Mouse (Mus musculus): ENCODE data around the gene Gm17332. TPM values are rescaled to one million over a fixed set of nuclear protein-coding genes. Genes with fewer than 3 reads are reported as not detected.
"Not testable (repeated sequence)": the region's sequence is repeated elsewhere in the genome, so short reads cannot be mapped to it uniquely, and the experiment has no call there.

The Gm17332 gene
- not detected for total RNA-seq (2021)

DNA sequence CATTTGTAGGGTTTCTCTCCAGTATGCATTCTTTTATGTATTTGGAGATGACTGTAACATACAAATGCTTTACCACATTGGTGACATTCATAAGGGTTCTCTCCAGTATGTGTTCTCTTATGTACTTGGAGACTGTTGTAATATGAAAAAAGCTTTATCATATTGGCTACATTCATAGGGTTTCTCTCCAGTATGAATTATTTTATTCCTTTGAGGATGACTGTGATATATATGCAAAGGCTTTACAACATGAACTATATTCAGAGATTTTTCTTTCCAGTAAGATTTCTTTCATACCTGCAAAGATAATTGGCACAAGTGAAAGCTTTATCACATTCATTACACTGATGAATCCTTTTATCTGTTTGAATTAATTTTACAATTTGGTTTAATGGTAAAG, at the start of gene Gm17332:
Gene Gm17332, minus strand, starts transcription at position 101 of the 400 bp plus-strand sequence.
- no peak for DNase-seq
- intact Hi-C loops (cut with DNase I), result no loop called here

DNA sequence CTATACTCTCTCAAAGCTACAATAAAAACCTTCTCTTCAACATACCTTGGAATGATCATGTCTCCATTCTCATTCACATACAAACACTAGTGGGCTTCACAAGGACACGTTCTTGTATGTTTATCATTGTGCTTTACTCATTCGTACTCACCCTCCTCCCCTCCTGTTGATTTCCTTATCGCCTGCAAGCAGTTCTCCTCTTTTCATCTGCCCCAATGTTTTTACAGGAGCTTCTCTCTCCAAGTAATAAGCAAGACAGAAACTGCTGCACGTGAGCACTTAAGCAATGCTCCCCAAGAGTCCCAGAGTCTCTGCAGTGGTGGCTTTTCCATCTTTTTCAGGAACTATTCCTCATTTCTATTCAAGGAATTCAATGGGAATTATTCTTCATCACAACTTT, 47.7 kb upstream of the Gm17332 start:
- intact Hi-C loops (cut with DNase I), result no loop called here
- no peak for DNase-seq

DNA sequence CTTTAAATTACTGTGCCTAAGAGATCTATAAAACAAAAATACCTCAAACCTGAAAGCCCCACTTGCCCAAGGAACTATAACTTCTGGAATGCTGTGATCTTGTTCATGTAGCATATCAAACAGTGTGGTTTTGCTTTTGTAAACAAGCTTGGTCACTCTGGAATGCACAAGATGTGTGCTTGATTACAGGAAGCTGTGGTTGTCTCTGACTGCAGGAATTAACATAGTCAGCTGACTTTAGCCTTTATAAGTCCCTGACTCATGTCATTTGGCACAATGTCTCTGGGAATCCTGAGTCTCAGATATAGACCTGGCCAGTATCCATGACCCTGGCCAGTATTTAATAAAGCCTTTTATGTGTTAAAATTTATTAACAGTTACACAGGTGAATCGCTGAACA, 43.1 kb upstream of the Gm17332 start:
- intact Hi-C loops (cut with DNase I), result no loop called here
- DNase-seq, result peak in 1 of 2 experiments; percentile 0

DNA sequence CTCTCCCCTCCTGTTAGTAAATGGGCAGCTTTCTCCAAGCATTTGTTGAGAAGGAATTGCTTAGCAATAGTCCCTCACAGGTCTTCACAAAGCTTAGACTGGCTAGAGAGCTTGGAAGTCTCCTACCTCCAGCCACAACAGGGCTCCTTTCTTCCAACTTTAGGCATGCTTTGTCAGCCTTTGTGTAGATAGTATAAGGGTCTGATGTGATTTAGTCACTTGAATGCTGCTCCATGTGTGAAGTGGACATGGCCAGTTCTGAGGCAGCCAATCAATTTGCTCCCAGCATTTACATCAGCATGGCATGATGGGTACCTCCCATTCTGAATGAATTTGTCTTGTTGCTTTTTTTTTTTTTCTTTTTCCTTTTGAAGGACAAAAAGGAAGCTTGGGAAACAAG, 35.7 kb upstream of the Gm17332 start:
- intact Hi-C loops (cut with DNase I), result no loop called here
- no peak for DNase-seq

DNA sequence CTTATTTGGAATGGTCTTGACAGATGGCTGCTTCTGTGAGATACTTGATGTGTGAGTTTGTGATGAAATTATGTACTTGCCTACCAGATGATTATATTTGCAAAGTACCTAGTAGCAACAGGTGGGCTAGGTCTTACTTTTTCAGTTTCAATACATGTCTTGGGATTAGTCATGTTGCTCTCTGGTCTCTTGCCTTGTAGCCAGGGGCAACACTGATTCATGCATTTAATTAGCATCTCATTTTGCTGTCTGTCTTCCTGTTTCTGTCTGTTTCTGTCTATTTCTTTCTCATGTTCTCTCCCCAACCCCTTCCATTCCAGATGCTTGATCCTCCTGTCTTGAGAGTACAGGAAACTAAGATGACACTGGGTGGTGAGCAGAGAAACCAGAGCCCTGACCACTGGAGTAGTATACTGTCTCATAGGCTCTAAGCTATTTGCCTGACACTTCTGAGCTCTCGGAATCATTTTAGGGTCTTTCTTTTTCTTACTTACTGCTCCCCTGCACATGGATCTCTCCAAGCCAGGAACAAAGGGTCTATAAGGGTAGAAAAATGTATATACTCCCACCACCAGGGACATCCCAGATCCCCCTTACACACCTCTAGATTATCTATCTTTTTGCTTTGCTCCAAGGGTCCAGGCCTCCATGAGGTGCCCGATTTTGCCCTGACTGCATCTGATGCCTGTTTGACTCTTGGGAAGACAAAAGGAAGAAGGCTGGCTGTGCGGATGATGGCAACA, 13.5 kb upstream of the Gm17332 start:
- intact Hi-C loops (cut with DNase I), result no loop called here
- no peak for DNase-seq

DNA sequence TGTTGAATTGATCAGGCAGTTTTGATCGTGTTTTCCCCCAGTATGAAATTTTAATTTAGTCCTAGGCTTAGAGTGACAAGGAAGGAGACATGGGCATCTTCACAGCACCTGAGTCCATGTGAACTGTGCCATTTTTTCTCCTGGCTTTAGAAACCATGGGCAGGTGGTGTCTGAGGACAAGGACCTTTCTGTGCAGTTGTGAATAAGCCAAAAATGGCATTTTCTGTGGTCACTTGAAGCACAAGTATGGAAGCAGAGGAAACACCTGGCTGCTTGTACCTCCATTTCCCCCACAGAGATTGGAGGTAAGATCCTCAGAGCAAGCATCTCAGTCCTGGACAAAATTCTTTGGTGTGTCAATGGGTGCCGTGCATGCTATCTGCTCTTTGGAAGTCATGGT, 12.5 kb upstream of the Gm17332 start:
- DNase-seq, result no peak
- intact Hi-C loops (cut with DNase I), result no loop called here

DNA sequence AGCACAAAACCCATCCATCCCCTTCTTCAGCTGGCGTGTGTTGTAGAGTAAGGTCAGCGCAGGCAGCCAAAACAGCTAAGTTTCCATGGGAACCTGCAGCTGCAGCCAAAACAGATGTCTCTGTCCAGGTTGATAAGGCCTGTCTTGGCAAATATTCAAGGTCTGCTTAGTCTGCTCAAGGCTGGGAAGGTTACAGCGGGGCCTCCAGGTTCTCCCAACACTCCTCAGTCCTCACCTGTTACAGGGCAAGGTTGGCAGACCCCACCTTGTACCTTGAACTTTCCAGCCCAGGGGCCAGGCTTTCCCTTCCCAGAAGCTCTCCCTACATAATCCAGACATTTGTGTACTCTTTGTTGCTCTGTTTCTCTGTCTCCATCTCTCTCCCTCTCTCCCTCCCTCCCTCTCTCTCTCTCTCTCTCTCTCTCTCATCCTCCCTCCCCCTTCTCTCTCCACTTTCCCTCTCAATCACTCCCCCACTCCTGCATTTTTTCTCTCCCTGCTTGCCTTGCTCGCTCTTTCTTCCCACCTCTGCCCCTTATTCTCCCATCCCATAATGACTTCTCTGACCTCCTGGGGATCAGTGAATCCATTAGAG, 12.1 kb downstream of the Gm17332 start:
- peak; percentile 60 to 61 for DNase-seq
- intact Hi-C loops (cut with DNase I), result no loop called here

DNA sequence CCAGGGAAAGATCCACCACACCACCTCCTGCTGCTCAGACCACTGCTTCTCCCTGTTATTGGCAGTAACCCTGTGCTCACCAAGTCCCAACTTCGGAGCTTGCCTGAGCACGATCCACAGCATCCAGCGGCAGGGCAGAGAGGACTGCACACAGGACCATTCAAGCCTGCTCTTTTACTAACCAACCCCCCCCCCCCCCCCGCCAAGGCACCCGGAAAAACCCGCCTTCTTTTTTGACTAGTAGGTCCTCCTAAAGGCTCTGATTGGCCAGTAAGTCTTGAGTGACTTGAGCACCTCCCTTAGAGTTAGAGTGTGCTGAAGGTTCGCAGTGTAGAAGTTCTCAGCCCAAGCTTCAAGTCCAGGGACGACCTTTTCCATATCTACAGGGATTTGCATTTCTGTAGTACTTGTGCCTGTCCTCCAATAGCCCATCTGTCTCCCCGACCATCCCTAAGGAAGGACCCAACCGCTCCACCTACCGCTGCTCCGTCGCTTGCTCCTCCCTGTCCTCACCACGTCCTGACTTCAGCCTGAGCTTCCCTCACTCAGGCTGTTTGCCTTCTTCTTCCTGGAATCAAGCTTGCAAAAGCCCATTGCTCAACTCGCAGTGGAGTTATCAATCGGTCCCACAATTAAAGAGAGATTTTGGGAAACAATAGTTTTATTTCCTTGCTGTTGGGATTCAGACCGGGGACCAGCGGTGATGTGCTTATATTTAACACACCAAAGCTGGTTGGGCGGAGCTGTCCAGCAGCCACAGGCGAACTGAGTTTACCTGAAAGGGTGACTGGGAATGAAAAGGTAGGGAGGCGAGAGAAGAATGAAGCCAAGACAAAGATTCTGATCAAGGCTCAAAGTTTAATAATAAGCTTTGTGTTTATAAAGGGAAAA, 12.9 kb downstream of the Gm17332 start:
- DNase-seq, result peak; percentile 21 to 24
- intact Hi-C loops (cut with DNase I), result no loop called here

DNA sequence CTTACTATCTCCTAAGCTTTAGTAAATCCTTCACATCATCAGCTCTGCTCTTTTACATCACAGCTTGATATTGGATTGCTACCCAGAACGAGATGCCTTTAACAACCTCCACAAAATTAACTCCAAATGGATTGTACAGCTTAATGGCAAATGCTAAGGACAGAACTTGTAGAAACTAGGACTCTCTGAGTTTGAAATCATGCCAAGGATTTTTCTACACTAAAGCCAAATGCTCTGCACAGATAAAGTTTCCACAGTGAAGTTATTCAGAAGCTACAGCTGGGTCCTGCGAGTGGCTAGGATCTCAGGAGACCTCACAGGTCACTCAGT, 13.5 kb downstream of the Gm17332 start:
- peak; percentile 15 to 18 for DNase-seq
- intact Hi-C loops (cut with DNase I), result no loop called here

DNA sequence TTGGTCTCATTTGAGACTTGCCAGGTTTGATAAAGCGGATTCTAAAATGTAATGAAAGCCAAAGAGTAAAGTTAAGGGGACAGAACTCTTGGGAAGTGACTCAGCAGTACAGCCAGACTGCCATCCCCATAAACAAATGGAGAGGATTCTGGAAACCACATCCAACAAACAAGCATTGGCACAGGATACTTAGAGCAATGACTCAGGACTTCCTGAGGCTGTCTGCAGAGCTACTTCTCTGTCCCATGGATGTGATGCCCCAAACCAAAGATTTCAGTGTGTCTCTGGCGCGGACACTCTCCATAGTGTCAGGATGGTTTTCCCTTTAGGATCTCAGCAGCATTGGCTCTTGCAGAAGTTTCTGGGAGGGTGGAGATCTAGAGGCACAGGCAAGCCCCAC, 25.2 kb downstream of the Gm17332 start:
- no peak for DNase-seq
- intact Hi-C loops (cut with DNase I), result no loop called here

DNA sequence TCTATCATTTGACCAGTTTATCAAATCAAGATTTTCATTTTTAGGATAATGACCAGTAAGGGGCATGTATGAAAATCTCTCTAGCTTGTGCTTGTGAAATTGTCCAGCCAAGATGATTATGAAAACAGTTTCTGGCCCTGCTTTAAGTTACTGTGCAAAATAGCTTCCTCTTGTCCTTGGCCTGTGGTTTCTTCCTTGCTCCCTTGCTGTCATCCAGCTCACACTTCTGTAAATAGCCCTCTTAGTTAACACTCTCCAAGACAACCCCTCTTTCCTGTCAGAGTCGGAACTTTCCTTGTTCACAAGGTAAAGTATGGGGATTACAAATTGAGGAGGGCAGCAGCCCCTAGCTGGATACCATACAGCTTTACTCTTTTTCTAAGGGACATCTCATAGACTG, 43.9 kb downstream of the Gm17332 start:
- DNase-seq; intact Hi-C loops (cut with DNase I): not testable (repeated sequence)

DNA sequence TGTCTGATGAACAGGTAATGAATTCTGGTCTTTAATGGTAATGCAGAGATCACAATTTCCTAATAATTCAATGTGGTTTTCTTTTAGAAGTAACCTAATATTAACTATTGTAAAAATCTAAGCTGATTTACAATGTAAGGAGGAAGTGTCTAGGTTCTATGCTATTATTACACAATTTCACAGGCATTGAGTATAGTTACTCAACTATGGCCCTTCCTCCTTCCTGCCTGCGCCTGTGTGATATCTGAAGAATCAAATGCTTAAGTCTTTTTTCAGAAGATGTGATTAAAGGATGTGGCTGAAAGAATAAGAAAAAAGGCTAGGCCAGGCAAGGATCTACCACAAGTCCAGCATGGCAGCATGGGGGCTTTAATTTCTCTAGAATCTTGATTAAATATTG, 47.4 kb downstream of the Gm17332 start:
- intact Hi-C loops (cut with DNase I); DNase-seq: not testable (repeated sequence)

DNA sequence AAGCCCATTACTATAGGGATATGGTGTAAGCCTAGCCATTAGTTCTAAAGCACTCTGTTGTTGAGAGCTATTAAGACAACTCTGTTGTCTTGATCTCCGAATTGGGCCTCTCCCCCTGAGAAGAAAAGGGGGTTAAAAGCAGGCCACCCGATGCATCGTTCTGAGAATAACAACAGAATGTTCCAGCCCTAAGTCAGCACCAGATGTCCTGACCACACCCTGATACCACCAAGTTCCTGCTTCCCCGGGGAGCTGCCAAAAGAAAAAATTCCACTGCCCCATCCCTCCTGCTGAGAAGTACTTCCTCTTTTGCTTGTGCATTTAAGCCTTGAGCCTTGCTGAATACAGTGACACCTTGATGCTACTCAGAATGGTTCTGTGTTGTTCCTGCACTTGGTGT, 48.5 kb downstream of the Gm17332 start:
- intact Hi-C loops (cut with DNase I); DNase-seq: not testable (repeated sequence)

Other genes starting within 250 kb of the Gm17332 start
- 10 to 100 TPM; 44.6 to 44.7 TPM for gene Erlec1, start 228.1 kb downstream of the Gm17332 start, total RNA-seq (2021)
- 10 to 100 TPM; 10.1 to 11.3 TPM for gene Chac2, start 196.1 kb downstream of the Gm17332 start, total RNA-seq (2021)
- gene Stc2, start 187.6 kb upstream of the Gm17332 start, total RNA-seq (2021), result 10 to 100 TPM; 15.0 to 18.7 TPM

Data from heart, postnatal 10 days (tissue).